Mouse (Mus musculus): ENCODE data around the gene Oxsr1.

The Oxsr1 gene

DNA sequence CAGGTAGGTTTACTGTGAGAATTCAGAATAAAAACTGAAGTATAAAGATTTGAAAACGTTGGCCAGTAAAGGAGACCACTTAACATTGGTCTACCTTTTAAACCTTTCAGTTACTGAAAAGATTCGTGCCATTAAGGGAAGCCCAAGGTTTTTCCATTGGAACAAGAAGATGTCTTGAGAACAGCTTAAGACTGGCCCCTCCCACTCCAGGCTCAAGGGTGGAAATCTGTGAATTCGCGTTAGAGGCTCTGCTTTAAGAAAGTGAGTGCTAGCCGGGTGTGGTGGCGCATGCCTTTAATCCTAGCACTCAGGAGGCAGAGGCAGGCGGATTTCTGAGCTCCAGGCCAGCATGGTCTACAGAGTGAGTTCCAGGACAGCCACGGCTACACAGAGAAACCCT lies 109.2 kb downstream of the Oxsr1 start:
- no peak for DNase-seq

GRCm38 (mm10) chr9:119208998-119209397 lies 113.2 kb downstream of the Oxsr1 start, which contains the start of gene Slc22a13:
Gene Slc22a13, minus strand, starts transcription at chr9:119209098.
- no peak for DNase-seq

GRCm38 (mm10) chr9:119207113-119207512 lies 115.1 kb downstream of the Oxsr1 start:
- no peak for DNase-seq

- no peak for DNase-seq
Observed at GRCm38 (mm10) chr9:119206666-119207065, 115.6 kb downstream of the Oxsr1 start.

DNA sequence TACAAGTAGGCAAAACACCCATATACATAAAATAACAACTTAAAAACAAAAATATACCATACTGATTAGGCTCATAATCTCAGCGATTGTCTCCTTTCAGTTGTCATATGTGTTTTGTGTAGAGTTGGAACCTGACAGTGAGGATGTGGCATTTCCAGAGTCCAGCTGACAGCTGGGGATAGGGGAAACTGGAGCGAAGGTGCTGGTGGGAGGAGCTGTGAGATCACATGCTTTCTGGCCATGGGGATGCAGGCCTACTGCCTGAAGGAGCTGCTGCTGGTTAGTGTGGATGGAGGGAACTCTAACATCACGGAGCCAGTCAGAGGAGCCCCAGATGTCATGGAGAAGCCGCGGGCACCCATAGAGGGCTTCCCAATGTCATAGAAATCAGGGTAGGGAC lies 116.5 kb downstream of the Oxsr1 start:
- DNase-seq, result no peak

DNA sequence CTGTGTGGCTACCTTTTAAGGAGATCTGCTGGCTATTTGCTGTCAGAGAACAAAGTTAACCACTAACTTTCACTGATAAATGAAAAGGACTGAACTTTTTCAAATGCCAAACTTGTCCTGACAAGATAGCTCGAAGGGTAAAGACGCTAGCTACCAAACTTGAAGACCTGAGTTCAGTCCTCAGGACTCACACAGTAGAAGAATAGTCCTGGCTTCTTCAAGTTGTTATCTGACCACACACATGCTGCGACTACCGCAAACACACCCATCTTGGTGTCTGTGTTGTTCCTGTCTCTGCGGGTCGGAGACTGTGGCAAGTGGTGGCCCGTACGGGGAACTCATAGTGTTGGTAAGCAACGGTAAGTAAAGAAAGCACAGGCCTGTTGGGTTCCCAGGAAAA lies 118.6 kb downstream of the Oxsr1 start:
- DNase-seq, result no peak

GRCm38 (mm10) chr9:119201653-119202052 lies 120.6 kb downstream of the Oxsr1 start:
- DNase-seq, result no peak

DNA sequence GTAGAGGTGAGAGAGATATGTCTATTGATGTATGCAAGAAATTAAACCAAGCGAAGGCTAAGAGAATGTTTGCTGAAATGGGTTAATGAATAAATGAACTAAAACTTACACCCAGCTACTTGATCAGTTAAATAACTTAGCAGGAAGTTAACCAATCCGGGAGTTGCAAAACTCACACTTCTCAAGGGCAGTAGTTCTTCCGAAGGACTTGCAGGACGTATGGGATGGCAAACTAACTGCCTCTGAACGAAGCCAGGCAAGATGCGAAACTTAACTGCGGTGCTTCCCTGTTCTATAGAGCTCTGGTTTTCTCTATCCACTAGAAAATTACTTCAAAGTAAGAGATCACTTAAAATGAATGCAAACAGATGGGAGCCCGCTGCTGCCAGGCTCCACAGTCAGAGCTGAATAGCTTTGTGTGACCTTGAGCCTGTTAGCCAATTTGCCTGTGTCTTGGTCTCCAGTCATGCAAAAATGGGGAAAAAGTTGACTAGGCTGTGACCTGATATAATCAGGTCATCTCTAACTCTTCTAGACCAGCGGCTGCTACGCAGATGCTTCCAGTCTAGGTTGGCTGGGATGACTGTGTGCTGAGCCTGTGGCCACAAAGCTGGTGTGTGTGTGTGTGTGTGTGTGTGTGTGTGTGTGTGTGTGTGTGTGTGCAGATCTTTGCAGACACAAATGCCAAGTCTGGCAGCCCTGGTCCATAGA lies 122.9 kb downstream of the Oxsr1 start:
- no peak for DNase-seq

DNA sequence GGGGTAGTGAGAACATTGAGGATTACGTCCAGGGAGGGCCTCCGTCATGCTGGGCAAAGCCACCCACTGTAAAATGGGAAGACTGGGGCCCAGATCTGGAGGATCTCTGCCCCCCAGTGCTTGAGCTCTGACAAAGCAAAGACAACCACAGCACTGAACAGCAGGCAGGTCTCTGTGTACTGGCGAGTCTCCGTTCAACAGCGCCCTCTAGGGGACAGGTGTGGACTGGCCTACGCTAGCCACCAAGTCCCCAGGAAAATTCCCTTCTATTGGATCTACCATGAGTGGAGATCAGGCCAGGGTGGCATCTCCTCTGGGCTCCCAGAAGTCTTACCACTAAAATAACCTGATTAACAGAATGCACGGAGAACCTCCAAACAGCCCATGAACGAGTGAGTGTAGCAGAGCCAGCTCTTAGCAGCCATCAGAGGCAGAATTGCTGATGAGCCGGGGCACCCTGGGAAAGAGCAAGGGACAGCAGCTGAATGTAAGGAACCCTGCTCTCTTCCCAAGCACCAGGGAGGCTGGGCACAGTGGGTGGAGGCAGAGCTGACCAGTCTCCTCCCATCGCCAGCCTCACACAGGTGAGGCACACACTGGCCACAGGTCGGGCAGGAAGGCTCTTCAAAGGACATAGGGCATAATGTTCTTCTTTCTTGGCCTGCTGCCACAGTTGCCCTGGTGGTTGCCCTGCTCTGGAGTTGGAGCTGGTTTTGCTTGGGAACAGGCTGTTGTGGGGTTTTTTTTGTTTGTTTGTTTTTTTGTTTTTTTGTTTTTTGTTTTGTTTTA lies 129.8 kb downstream of the Oxsr1 start:
- peak; percentile 5 for DNase-seq
